Mouse (Mus musculus) liver, embryonic 14.5 days (tissue): ENCODE results near the gene Tfap2c. TPM values are rescaled to one million over a fixed set of nuclear protein-coding genes. Genes with fewer than 3 reads are reported as not detected.

Source experiments
- ATAC-seq: fragments of 200-750 bp; cut with Nextera tagmentation; 2 replicates; pipeline ENCODE4 v1.8.0; 2017; ENCODE audit warnings: moderate number of reproducible peaks, mild to moderate bottlenecking, moderate library complexity; ENCODE audit not compliant: insufficient read depth
- DNase-seq, 3 experiments: peaks; one replicate each; pipeline ENCODE4 v3.0.0-alpha.2; 2012 to 2013; ENCODE audit warnings: low read depth in 3 of 3, low spot score in 3 of 3
- H3K27ac ChIP-seq: fragments of 300-500 bp; sonication (generic); 2 replicates; pipeline ENCODE4 v1.5.1; 2014; ENCODE audit warnings: moderate library complexity, mild to moderate bottlenecking, control low read depth, inconsistent platforms
- H3K27me3 ChIP-seq: fragments of 300-500 bp; sonication (generic); 2 replicates; pipeline ENCODE4 v1.6.1; 2014; ENCODE audit warnings: mild to moderate bottlenecking, low read length, moderate library complexity; ENCODE audit not compliant: control insufficient read depth, insufficient read depth
- H3K36me3 ChIP-seq: fragments of 300-500 bp; sonication (generic); replicated peaks from 2 replicates; pipeline ENCODE4 v1.6.1; 2014; ENCODE audit warnings: low read depth; ENCODE audit not compliant: control insufficient read depth, insufficient read depth
- H3K4me1 ChIP-seq, 2 experiments: fragments of 200-500 bp in 1 of 2; fragments of 300-500 bp in 1 of 2; sonication (generic) in 1 of 2; replicated peaks; 2 replicates each; pipeline ENCODE4 v1.6.1; 2012 to 2014; ENCODE audit warnings: antibody characterized with exemption in 1 of 2, inconsistent platforms in 1 of 2, low read length in 1 of 2; ENCODE audit not compliant: control insufficient read depth in 2 of 2, insufficient read depth in 2 of 2
- H3K4me2 ChIP-seq: fragments of 300-500 bp; sonication (generic); 2 replicates; pipeline ENCODE4 v1.6.1; 2014; ENCODE audit warnings: low read depth, mild to moderate bottlenecking, control low read depth, moderate library complexity
- H3K4me3 ChIP-seq, 2 experiments: fragments of 200-500 bp in 1 of 2; fragments of 300-500 bp in 1 of 2; sonication (generic) in 1 of 2; 2 replicates each; pipeline ENCODE4 v1.5.1; 2012 to 2014; ENCODE audit warnings: low read depth in 2 of 2, low read length in 2 of 2, mild to moderate bottlenecking in 2 of 2, control low read depth in 1 of 2, inconsistent platforms in 1 of 2, moderate library complexity in 1 of 2; ENCODE audit not compliant: insufficient read depth in 1 of 2
- H3K9ac ChIP-seq: fragments of 300-500 bp; sonication (generic); replicated peaks from 2 replicates; pipeline ENCODE4 v1.6.1; 2014; ENCODE audit warnings: mild to moderate bottlenecking, control low read depth, moderate library complexity
- H3K9me3 ChIP-seq: fragments of 300-500 bp; sonication (generic); 2 replicates; pipeline ENCODE4 v1.6.1; 2016; ENCODE audit warnings: low read length, mixed read lengths; ENCODE audit not compliant: control insufficient read depth
- CTCF ChIP-seq: IDR thresholded peaks from 2 replicates; pipeline ENCODE4 v1.5.1; 2016; ENCODE audit warnings: antibody characterized with exemption, low read depth, control low read depth
- EP300 ChIP-seq: IDR thresholded peaks from 2 replicates; pipeline ENCODE4 v1.6.1; 2016; ENCODE audit warnings: antibody characterized with exemption, low read depth
- WGBS: fragments of 180-500 bp; shearing (Covaris S2); extraction: QIAGEN DNeasy Blood & Tissue Kit; methylation state at CpG from one replicate; pipeline ENCODE4 v1.1.7; 2014; ENCODE audit not compliant: insufficient replicate concordance; 5-methylcytosine and 5-hydroxymethylcytosine counted together
- polyA plus RNA-seq, 2 experiments: library from polyadenylated mRNA; depleted of rRNA in 1 of 2; stranded (reverse) in 1 of 2; unstranded in 1 of 2; fragments of >200 nt; fragmentation: Nextera tagmentation in 1 of 2; extraction: Ambion mirVana in 1 of 2; gene quantifications; 2 replicates each; pipeline versions ENCODE4 v1.2.1 to v1.2.3; 2012 to 2014

Tfap2c gene
- polyA plus RNA-seq, 2 experiments: not detected

DNA sequence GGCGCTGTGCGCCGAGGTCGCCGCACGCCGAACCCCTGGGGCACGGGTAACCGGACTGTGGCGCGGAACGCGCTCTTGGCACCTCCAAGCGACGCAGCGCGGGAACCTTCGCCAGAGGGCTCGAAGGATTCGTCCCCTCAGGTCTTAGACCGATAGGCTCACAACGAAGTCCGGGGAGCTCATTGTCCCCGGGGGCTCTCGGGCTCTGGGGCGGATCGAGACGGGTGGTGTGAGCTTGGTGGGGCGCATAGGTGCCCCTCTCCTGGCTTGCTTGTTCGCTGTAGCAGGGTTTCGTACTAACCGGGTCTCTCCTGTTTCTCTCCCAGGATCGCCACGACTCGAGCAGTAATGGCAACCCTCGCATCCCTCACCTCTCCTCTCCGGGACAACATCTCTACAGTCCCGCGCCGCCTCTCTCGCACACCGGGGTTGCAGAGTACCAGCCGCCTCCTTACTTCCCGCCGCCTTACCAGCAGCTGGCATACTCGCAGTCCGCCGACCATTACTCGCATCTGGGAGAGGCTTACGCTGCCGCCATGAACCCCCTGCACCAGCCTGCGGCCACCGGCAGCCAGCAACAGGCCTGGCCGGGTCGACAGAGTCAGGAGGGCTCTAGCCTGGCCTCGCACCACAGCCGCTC is 1.8 kb downstream of the Tfap2c start:
- Histone ChIP-seq H3K4me1 (no peaks in the 10 kb centered on the region), H3K4me2 (no peak overlapping the region), H3K9me3 (no peaks in the 10 kb centered on the region), H3K36me3 (no peaks in the 10 kb centered on the region), H3K27me3 (peaks cover 84% of the 10 kb centered on the region), H3K4me3 (no peak overlapping the region), H3K27ac (no peak overlapping the region), H3K9ac (no peak overlapping the region)
- TF ChIP-seq EP300: no peak
- no peak for TF ChIP-seq CTCF
- DNase-seq (no peak), ATAC-seq (no peak)
- 2% methylated on average over 57 of the region's 57 CpGs for WGBS

DNA sequence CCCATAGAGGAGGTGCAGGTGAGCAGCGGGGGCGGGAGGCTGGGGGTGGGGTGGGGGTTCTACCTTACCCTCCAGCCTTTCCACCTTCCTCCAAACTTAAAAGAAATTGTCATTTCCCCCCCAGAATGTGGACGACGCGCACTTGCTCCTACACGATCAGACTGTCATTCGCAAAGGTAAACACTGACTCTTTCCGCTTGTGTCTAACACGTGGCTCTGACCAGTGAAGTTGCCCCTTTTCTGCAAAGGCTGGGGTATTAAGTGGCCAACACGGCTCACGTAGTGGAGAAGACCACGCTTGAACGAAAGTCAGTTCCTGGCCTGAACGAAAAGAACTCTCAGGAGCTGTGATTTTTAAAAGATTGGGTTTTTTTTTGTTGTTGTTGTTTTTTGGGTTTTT is 2.5 kb downstream of the Tfap2c start:
- H3K4me1 ChIP-seq: no peaks in the 10 kb centered on the region
- no peak overlapping the region for H3K4me3 ChIP-seq
- no peak overlapping the region for H3K27ac ChIP-seq
- no peaks in the 10 kb centered on the region for H3K36me3 ChIP-seq
- TF ChIP-seq CTCF (no peak), EP300 (no peak)
- ATAC-seq: no peak
- DNase-seq: no peak
- WGBS: 4% methylated on average over 14 of the region's 14 CpGs
- peaks cover 77% of the 10 kb centered on the region for H3K27me3 ChIP-seq
- no peak overlapping the region for H3K9ac ChIP-seq
- H3K9me3 ChIP-seq: no peaks in the 10 kb centered on the region
- no peak overlapping the region for H3K4me2 ChIP-seq

DNA sequence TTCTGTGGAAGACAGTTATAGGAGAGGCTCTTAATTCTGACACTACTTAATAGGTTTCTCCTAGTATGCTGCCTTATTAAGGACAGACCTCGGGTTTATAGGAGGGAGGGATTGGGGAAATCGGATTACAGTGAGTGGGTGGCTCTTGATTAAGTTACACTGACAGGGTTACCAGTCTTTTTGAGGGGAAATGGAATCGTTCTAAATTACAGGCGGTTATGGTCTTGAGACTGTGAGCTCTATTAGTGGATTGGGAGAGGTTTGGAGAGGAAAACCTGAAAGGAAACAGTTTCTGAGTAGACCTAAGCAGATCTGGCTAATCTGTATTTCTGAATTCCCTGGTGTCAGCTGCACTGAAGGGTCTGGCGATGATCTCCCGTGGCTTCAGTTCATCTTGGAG is 3.3 kb downstream of the Tfap2c start:
- WGBS: 5% methylated on average over 6 of the region's 6 CpGs
- DNase-seq: no peak
- H3K4me1 ChIP-seq: no peaks in the 10 kb centered on the region

GRCm38 (mm10) chr2:172554211-172554610 is 4.8 kb downstream of the Tfap2c start:
- no peak overlapping the region for H3K27ac ChIP-seq
- H3K4me3 ChIP-seq: no peak overlapping the region
- H3K27me3 ChIP-seq: peaks cover 54% of the 10 kb centered on the region
- no peak for TF ChIP-seq EP300
- TF ChIP-seq CTCF: no peak
- H3K36me3 ChIP-seq: no peaks in the 10 kb centered on the region
- no peak for ATAC-seq
- H3K4me1 ChIP-seq: no peaks in the 10 kb centered on the region
- 53% methylated on average over 9 of the region's 9 CpGs for WGBS
- no peak for DNase-seq
- H3K9me3 ChIP-seq: no peaks in the 10 kb centered on the region
- H3K4me2 ChIP-seq: no peak overlapping the region
- no peak overlapping the region for H3K9ac ChIP-seq

More for the DNA sequence above, 3.3 kb downstream of the Tfap2c start:
- no peak for ATAC-seq
- Histone ChIP-seq H3K9ac (no peak overlapping the region), H3K27ac (no peak overlapping the region), H3K36me3 (no peaks in the 10 kb centered on the region), H3K27me3 (peaks cover 69% of the 10 kb centered on the region), H3K4me2 (no peak overlapping the region), H3K4me3 (no peak overlapping the region), H3K9me3 (no peaks in the 10 kb centered on the region)
- TF ChIP-seq CTCF (no peak), EP300 (no peak)

DNA sequence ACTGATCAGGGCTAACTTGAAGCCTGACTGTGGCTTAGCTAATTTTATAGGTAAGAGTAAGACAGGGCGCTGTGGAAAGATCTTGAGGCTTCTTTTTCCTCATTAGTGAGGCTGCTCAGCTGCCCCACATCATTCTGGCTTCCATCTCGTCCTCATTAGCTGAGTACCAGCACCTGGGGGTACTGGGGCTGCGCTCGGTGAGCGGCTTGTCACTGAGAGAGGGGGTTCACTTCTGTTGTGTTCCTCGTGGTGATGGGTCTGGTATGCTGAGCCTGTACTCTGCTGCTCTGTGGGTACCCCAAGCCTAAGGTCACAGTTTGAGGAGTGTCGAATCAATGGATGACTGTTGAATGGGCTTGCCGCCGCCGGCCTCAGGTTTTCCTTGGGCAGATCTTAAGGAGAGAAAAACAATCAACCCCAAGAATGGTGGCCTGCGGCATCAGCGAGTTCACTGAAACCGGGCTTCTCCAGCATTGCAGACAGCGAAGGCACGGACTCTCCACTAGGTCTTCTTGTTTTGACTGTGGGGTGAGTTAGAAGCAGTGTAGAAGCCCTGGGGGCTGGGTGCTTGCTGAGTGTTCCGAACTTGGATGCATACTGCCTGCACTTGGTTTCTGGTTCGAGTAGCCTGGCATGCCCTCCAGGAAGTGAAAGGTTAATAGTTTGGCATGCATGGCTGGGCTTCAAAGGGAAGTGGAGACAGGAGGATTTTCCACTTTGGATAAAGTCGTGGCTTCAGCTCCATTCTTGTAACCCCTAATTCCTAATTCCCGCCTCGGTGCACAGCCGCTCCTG is 9.5 kb downstream of the Tfap2c start:
- Histone ChIP-seq H3K27me3 (peaks cover 15% of the 10 kb centered on the region), H3K4me3 (no peak overlapping the region), H3K36me3 (no peaks in the 10 kb centered on the region), H3K9ac (no peak overlapping the region), H3K4me1 (no peaks in the 10 kb centered on the region), H3K4me2 (no peak overlapping the region), H3K9me3 (no peaks in the 10 kb centered on the region), H3K27ac (no peak overlapping the region)
- ATAC-seq: no peak
- TF ChIP-seq CTCF (no peak), EP300 (no peak)
- DNase-seq: no peak
- 53% methylated on average over 21 of the region's 21 CpGs for WGBS
